Mouse (Mus musculus): ENCODE measurements around the gene Olfr364-ps1. TPM values are rescaled to one million over a fixed set of nuclear protein-coding genes. Genes with fewer than 3 reads are reported as not detected.

Olfr364-ps1 gene
- not detected for polyA plus RNA-seq (2014; fragmentation: Illumina TruSeq; extraction: RNeasy Lipid Tissue Mini Kit (QIAGEN cat#74804); ENCODE audit: low read depth, low replicate concordance)

DNA sequence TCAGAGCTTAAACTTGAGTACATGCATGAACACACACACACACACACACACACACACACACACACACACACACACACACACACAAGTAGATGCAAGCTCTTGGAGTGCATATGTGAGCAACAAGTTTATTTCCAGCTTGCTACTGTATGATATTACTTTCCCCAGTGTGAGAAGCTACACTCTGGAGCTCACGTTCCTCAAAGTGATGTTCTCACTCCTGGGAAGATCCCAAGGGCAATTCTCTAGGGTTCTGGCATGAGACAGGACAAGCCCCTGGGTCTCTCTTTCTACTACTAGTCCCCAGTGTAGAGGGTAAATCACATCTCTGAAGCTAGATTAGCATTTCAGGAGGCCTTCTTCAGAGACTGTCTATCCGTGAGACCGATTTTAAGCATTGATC, at the start of gene Olfr364-ps1:
TSS of gene Olfr364-ps1 (plus strand) at position 301 of the 400 bp plus-strand sequence.

DNA sequence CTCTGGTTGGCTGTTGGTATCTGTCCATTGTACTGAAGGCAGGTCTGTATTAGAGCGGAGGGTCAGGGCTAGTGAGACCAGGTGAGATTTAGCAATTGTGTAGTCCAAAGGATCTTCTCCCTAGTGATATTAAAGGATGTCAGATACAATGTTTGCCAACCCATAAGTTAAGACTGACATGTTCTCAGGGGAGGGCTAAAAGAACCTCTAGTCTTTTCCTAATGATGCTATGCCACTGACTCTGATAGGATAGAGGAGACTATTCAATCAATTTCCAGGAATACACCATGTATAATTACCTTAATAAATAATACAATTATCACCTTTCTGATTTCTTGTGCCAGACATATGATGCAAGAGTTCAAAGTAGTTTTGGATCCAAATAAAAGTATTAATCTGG, 21.3 kb upstream of the Olfr364-ps1 start, which contains the start of gene Olfr362:
TSS of gene Olfr362 (minus strand) at position 101 of the 400 bp plus-strand sequence.

DNA sequence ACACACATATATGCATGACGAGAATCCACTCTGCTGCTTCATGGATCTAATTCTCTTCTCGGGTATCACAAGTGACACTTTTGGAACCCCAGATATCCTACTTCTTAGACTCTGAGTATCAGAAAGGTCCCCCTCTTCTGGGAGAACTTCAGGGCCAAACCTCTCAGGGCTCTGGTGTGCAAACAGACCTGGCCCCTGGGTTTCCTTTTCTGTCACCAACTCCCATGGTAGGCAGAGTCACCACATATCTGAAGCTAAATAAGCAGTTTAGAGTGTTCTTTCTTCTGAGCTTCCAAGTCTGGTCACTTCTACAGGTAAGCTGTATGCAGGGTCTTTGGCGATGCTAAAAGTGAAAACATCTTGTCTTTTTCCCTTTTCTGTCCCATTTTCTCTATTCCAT, 48.8 kb downstream of the Olfr364-ps1 start, which contains the start of gene Olfr365:
TSS of gene Olfr365 (plus strand) at position 301 of the 400 bp plus-strand sequence.

Other genes starting within 250 kb of the Olfr364-ps1 start
- gene Olfr353, start 246.4 kb upstream of the Olfr364-ps1 start, polyA plus RNA-seq (2014; fragmentation: Illumina TruSeq; extraction: RNeasy Lipid Tissue Mini Kit (QIAGEN cat#74804); ENCODE audit: low read depth, low replicate concordance): not detected
- gene Olfr354, start 233.6 kb upstream of the Olfr364-ps1 start, polyA plus RNA-seq (2014; fragmentation: Illumina TruSeq; extraction: RNeasy Lipid Tissue Mini Kit (QIAGEN cat#74804); ENCODE audit: low read depth, low replicate concordance): not detected
- gene Olfr355, start 210.4 kb upstream of the Olfr364-ps1 start, polyA plus RNA-seq (2014; fragmentation: Illumina TruSeq; extraction: RNeasy Lipid Tissue Mini Kit (QIAGEN cat#74804); ENCODE audit: low read depth, low replicate concordance): not detected
- gene Olfr356, start 202.2 kb upstream of the Olfr364-ps1 start, polyA plus RNA-seq (2014; fragmentation: Illumina TruSeq; extraction: RNeasy Lipid Tissue Mini Kit (QIAGEN cat#74804); ENCODE audit: low read depth, low replicate concordance): not detected
- not detected for gene Olfr357, start 145.5 kb upstream of the Olfr364-ps1 start, polyA plus RNA-seq (2014; fragmentation: Illumina TruSeq; extraction: RNeasy Lipid Tissue Mini Kit (QIAGEN cat#74804); ENCODE audit: low read depth, low replicate concordance)
- gene Olfr358, start 130.0 kb upstream of the Olfr364-ps1 start, polyA plus RNA-seq (2014; fragmentation: Illumina TruSeq; extraction: RNeasy Lipid Tissue Mini Kit (QIAGEN cat#74804); ENCODE audit: low read depth, low replicate concordance): not detected
- not detected for gene Olfr360, start 73.6 kb upstream of the Olfr364-ps1 start, polyA plus RNA-seq (2014; fragmentation: Illumina TruSeq; extraction: RNeasy Lipid Tissue Mini Kit (QIAGEN cat#74804); ENCODE audit: low read depth, low replicate concordance)
- gene Olfr361, start 50.0 kb upstream of the Olfr364-ps1 start, polyA plus RNA-seq (2014; fragmentation: Illumina TruSeq; extraction: RNeasy Lipid Tissue Mini Kit (QIAGEN cat#74804); ENCODE audit: low read depth, low replicate concordance): not detected
- not detected for gene Olfr362, start 21.4 kb upstream of the Olfr364-ps1 start, polyA plus RNA-seq (2014; fragmentation: Illumina TruSeq; extraction: RNeasy Lipid Tissue Mini Kit (QIAGEN cat#74804); ENCODE audit: low read depth, low replicate concordance)
- not detected for gene Olfr365, start 48.9 kb downstream of the Olfr364-ps1 start, polyA plus RNA-seq (2014; fragmentation: Illumina TruSeq; extraction: RNeasy Lipid Tissue Mini Kit (QIAGEN cat#74804); ENCODE audit: low read depth, low replicate concordance)
- not detected for gene Olfr366, start 72.3 kb downstream of the Olfr364-ps1 start, polyA plus RNA-seq (2014; fragmentation: Illumina TruSeq; extraction: RNeasy Lipid Tissue Mini Kit (QIAGEN cat#74804); ENCODE audit: low read depth, low replicate concordance)
- gene Olfr368, start 187.2 kb downstream of the Olfr364-ps1 start, polyA plus RNA-seq (2014; fragmentation: Illumina TruSeq; extraction: RNeasy Lipid Tissue Mini Kit (QIAGEN cat#74804); ENCODE audit: low read depth, low replicate concordance): not detected
- gene Pdcl, start 220.0 kb downstream of the Olfr364-ps1 start, polyA plus RNA-seq (2014; fragmentation: Illumina TruSeq; extraction: RNeasy Lipid Tissue Mini Kit (QIAGEN cat#74804); ENCODE audit: low read depth, low replicate concordance): 62.8 TPM